Mouse (Mus musculus) heart, embryonic 15.5 days (tissue): Measurements from ENCODE around the gene Synpo2l. TPM values are rescaled to one million over a fixed set of nuclear protein-coding genes. Genes with fewer than 3 reads are reported as not detected.
A peak's percentile ranks its signal among the peaks of the same experiment; 100 is the strongest.

Experiments
- ATAC-seq: fragments of 200-750 bp; cut with Nextera tagmentation; replicated peaks from 2 replicates; pipeline ENCODE4 v1.8.0; 2017; ENCODE audit warnings: low read depth, moderate TSS enrichment; ENCODE audit not compliant: insufficient number of reproducible peaks, insufficient read depth, low FRiP score
- H3K27ac ChIP-seq: fragments of 300-500 bp; sonication (generic); 2 replicates; pipeline ENCODE4 v1.5.1; 2015; ENCODE audit warnings: mild to moderate bottlenecking, inconsistent platforms
- H3K27me3 ChIP-seq: fragments of 300-500 bp; sonication (generic); 2 replicates; pipeline ENCODE4 v1.6.1; 2015; ENCODE audit warnings: inconsistent platforms
- H3K36me3 ChIP-seq: fragments of 300-500 bp; sonication (generic); 2 replicates; pipeline ENCODE4 v1.6.1; 2015; ENCODE audit warnings: mild to moderate bottlenecking, inconsistent platforms
- H3K4me1 ChIP-seq: fragments of 300-500 bp; sonication (generic); replicated peaks from 2 replicates; pipeline ENCODE4 v1.6.1; 2015; ENCODE audit warnings: inconsistent platforms
- H3K4me2 ChIP-seq: fragments of 300-500 bp; sonication (generic); 2 replicates; pipeline ENCODE4 v1.6.1; 2015; ENCODE audit warnings: inconsistent platforms, mild to moderate bottlenecking, moderate library complexity
- H3K4me3 ChIP-seq: fragments of 300-500 bp; sonication (generic); 2 replicates; pipeline ENCODE4 v1.5.1; 2015; ENCODE audit warnings: mild to moderate bottlenecking, inconsistent platforms
- H3K9ac ChIP-seq: fragments of 300-500 bp; sonication (generic); 2 replicates; pipeline ENCODE4 v1.6.1; 2015; ENCODE audit warnings: mild to moderate bottlenecking, inconsistent platforms
- H3K9me3 ChIP-seq: fragments of 300-500 bp; sonication (generic); replicated peaks from 2 replicates; pipeline ENCODE4 v1.6.1; 2016; ENCODE audit warnings: inconsistent platforms
- WGBS: fragments of 180-500 bp; shearing (Covaris S2); methylation state at CpG from one replicate; pipeline ENCODE4 v1.1.7; 2015; ENCODE audit warnings: mixed read lengths; 5-methylcytosine and 5-hydroxymethylcytosine counted together
- polyA plus RNA-seq: library from polyadenylated mRNA; unstranded; fragments of >200 nt; fragmentation: Nextera tagmentation; extraction: Ambion mirVana; gene quantifications from 2 replicates; pipeline ENCODE4 v1.2.1, GENCODE M21; 2015

Gene Synpo2l
- polyA plus RNA-seq, 1 experiment from 2014 or later: 174 TPM

DNA sequence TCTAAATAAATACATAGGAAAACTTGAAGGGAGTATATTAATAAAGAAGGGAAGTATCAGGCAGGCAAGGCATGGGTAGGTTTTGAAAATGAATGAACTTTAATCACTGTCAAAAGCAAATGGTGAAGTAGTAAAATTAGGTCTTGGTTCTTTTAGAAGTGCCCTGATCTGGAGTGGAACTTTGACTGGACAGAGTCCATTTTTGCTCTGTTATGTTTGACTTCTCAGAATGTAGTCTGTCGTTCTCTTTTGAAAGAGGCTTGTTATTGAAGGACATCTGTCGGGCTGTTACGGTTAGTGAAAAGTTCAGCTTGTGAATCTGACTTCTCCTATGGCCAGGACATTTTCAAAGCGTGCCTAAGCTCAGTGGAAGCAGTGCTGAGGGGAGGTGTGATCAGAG lies 9.8 kb upstream of the Synpo2l start:
- no peak for ATAC-seq
- Histone ChIP-seq H3K9ac (no peak overlapping the region), H3K4me2 (no peak overlapping the region), H3K4me1 (peaks cover 20% of the 10 kb centered on the region), H3K27me3 (no peaks in the 10 kb centered on the region), H3K27ac (no peak overlapping the region), H3K9me3 (no peaks in the 10 kb centered on the region), H3K4me3 (no peak overlapping the region), H3K36me3 (peaks cover 69% of the 10 kb centered on the region)
- 91% methylated on average over 4 of the region's 4 CpGs for WGBS

DNA sequence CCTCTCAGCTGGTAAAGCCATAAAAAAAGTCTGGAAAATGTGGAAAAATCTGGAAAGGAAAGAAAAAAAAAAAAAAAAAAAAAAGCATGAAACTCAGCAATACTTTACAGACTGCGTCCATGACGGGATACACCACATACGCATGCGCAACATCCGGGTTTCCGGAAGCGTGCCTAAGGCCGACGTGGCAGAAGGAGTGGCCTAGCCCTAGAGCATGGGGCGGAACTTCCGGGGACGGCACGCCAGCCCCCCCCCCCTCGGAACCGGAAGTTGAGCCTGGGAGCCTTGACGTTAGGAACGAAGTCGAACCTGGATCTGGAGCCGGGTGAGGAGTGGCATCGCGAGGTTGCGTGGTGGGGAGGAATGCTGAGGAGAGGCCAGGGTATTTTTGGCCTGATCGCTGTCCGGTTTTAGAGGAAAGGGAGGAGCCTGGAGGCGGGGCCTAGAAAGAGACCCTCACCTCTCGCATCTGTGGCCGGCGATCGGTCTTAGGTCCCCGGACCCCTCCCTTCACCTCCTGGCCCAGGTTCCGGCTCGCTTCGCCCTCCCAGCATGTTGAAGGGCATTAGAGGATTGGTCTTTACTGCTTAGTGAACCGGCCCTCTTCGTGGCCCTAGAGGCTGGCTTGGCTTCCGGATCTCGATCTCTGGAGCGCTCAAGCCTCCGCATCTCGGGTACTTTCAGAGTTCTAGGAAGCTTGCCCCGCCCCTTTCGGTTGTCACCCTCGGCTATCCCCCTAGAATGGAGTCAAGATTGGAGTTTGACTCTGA lies 6.1 kb upstream of the Synpo2l start, which contains the start of gene Sec24c:
TSS of gene Sec24c (plus strand) at position 245 of the 770 bp plus-strand sequence.
- Histone ChIP-seq H3K9ac (peak within 1 kb of the TSS; percentile 70), H3K27ac (peak within 1 kb of the TSS; percentile 95), H3K4me2 (peak within 1 kb of the TSS; percentile 72), H3K27me3 (no peaks in the 10 kb centered on the region), H3K4me3 (peak within 1 kb of the TSS; percentile 72), H3K9me3 (no peaks in the 10 kb centered on the region), H3K4me1 (peaks cover 13% of the 10 kb centered on the region), H3K36me3 (peaks cover 36% of the 10 kb centered on the region)
- ATAC-seq: peak; percentile 97
- 1% methylated on average over 43 of the region's 43 CpGs for WGBS

DNA sequence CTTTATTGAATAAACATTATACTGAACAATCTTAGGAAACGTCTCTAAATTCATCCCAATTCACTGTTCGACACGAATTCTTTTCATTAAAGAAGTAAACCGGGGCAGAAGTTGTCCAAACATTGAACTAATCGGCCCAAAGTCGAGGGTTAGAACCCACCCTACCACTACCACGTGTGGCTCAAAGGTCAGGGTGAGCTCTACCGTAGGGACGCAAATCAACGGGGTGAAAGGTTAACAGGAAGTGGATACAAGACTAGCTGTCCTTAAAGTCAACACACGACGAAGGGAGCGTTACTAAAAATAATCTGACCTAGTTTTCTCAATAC lies 5.5 kb upstream of the Synpo2l start:
- 10% methylated on average over 13 of the region's 13 CpGs for WGBS
- Histone ChIP-seq H3K9ac (peak overlapping the region; percentile 51), H3K27ac (peak overlapping the region; percentile 95), H3K4me2 (peak overlapping the region; percentile 72), H3K9me3 (no peaks in the 10 kb centered on the region), H3K4me3 (peak overlapping the region; percentile 72), H3K27me3 (no peaks in the 10 kb centered on the region), H3K4me1 (peaks cover 18% of the 10 kb centered on the region), H3K36me3 (peaks cover 30% of the 10 kb centered on the region)
- peak; percentile 11; the same call in 1 of the 2 replicates for ATAC-seq

DNA sequence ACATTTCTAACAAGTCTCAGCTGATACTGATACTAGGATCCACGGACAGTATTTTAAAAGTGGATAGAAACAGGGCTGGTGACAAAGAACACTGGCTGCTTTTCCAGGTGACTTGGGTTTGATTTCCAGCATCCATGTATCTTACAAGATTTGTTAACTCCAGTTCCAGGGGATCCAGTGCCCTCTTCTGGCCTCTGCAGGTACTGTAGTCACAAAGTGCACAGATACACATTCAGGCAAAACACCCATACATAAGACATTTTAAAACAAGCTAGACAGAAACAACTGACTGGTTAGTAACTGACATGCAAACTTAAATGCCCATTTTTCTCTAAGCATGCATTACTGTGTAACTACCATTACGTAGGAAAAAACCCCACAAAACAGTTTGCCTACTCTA lies 4.8 kb upstream of the Synpo2l start:
- Histone ChIP-seq H3K4me3 (no peak overlapping the region), H3K36me3 (peaks cover 23% of the 10 kb centered on the region), H3K4me2 (no peak overlapping the region; the same call in 1 of the 2 replicates), H3K4me1 (peaks cover 22% of the 10 kb centered on the region), H3K27me3 (no peaks in the 10 kb centered on the region), H3K9me3 (no peaks in the 10 kb centered on the region), H3K9ac (no peak overlapping the region), H3K27ac (no peak overlapping the region)
- WGBS: 92% methylated on average over 2 of the region's 2 CpGs
- no peak for ATAC-seq

DNA sequence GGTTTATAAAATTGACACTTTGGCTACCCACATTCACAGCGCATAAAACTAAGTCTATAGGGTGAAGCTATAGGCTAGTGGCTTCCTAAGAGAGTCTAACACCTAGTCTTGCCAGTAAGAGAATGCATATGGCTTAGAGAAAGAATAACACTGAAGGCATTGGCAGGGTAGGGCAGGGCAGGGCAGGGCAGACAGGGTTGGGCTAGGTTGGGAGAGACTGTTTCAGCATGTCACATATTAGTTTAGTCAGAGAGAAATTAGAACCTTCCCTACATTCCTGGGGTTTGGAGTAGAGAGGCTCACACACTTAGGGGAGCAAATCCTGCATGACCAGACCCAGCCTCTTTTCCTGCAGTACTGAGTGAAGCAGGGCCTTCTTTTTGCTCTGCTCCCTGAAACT lies 685 bp downstream of the Synpo2l start:
- peak overlapping the region; percentile 50 for H3K4me3 ChIP-seq
- peak overlapping the region; percentile 92 for H3K27ac ChIP-seq
- peak overlapping the region; percentile 66 for H3K9ac ChIP-seq
- H3K36me3 ChIP-seq: no peaks in the 10 kb centered on the region
- H3K4me2 ChIP-seq: peak overlapping the region; percentile 60
- no peaks in the 10 kb centered on the region for H3K9me3 ChIP-seq
- WGBS: 64% methylated on average over 1 of the region's 1 CpGs
- no peak for ATAC-seq
- no peaks in the 10 kb centered on the region for H3K27me3 ChIP-seq
- H3K4me1 ChIP-seq: peaks cover 20% of the 10 kb centered on the region

DNA sequence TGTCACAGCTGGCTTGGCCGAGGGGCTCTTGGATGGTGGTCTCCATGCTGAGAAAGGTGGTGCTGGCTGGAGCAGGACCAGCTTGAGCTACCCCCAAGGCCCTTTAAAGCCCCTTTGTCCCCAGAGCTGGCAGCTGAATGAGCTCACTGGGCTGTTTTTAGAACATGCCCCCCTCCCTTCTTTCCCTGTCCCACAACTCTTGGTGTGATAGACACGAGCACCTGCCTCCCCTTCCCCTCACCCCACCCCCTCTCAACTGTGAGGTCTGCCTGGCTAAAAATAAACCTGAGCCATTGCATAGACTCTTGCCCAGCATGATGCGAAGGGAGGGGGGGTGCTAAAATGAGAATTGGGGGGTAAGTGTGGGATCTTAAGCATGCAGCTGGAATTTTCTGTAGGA lies 3.7 kb downstream of the Synpo2l start:
- peak overlapping the region; percentile 94 for H3K27ac ChIP-seq
- peaks cover 45% of the 10 kb centered on the region for H3K4me1 ChIP-seq
- peak overlapping the region; percentile 71 for H3K4me3 ChIP-seq
- peak overlapping the region; percentile 83 for H3K9ac ChIP-seq
- H3K36me3 ChIP-seq: no peaks in the 10 kb centered on the region
- H3K27me3 ChIP-seq: no peaks in the 10 kb centered on the region
- peak; percentile 71 for ATAC-seq
- no peaks in the 10 kb centered on the region for H3K9me3 ChIP-seq
- peak overlapping the region; percentile 96 for H3K4me2 ChIP-seq
- WGBS: 24% methylated on average over 3 of the region's 3 CpGs

DNA sequence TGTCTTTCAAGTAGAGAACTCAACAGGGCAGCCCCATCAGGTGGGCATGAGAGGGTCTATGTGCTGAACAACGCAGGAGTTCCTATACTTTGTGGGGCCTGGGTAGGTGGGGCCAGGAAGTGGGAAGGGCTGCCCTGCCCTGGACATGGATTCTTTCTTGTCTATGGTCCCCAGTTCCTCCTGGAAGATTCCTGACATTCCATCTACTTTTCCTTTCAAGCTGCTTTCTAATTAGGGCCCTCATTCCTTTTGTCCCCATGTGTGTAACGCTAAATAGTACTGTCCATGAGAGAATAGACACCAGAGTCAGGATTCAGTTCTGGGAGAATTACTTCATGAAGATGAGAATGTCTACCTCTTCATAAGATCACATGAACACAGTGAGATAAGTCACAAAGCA lies 4.6 kb downstream of the Synpo2l start:
- Histone ChIP-seq H3K9ac (peak overlapping the region; percentile 83), H3K9me3 (no peaks in the 10 kb centered on the region), H3K36me3 (no peaks in the 10 kb centered on the region), H3K4me3 (peak overlapping the region; percentile 71), H3K27ac (peak overlapping the region; percentile 94), H3K27me3 (no peaks in the 10 kb centered on the region), H3K4me1 (peaks cover 40% of the 10 kb centered on the region), H3K4me2 (peak overlapping the region; percentile 96)
- ATAC-seq: no peak; the same call in 1 of the 2 replicates
- WGBS: 27% methylated on average over 2 of the region's 2 CpGs

DNA sequence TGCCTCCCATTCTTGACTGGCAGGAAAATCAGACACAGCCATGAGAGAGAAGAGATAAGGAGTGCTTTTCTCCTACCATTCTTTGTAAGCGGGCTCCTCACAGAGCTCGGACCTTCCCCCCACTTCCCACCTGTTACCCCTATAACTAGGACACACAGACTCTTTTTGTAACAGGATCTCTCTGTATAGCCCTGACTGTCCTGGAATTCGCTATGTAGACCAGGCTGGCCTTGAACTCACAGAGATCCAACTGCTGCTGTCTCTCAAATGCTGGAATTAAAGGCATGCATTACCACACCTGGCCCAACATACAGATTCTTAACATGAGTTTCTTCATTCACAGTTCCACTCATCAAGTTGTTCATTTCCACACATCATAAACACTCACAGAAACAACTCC lies 5.4 kb downstream of the Synpo2l start:
- Histone ChIP-seq H3K4me1 (peaks cover 40% of the 10 kb centered on the region), H3K27ac (peak overlapping the region; percentile 94), H3K36me3 (no peaks in the 10 kb centered on the region), H3K9ac (peak overlapping the region; percentile 83), H3K4me2 (peak overlapping the region; percentile 96), H3K27me3 (no peaks in the 10 kb centered on the region), H3K9me3 (no peaks in the 10 kb centered on the region), H3K4me3 (peak overlapping the region; percentile 71)
- WGBS: 48% methylated on average over 3 of the region's 3 CpGs
- no peak for ATAC-seq

DNA sequence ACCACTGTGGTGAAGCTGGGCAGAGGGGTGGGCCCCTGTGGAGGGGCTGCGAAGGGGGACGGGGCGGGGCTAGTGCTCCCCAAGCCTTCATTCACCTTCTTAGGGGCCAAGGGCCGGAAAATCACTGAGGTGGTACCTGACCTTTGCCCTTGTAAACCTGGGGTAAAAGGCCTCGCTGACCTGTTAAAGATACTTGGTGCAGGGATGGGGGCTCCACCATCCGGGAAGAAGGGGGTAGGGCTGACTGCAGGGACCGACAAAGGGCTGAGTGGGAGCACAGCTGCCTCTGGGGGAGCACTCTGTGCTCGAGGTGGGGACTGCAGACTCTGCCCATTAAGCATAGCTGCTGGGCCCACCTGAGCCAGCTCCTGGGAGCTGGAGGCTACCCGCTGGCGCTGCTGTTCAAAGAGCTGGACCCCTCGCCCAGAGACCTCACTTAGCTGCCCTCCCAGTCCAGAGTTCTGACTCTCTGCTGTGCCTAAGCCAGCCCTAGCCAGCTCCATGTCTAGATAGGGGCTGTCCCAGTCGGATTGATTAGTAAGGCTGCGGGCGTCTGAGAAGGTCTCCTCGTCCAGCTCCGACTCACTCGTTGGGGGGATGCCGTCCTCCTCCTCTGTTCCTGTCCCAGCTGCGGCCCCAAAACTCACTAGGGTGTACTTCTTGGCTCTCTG lies 6.4 kb downstream of the Synpo2l start:
- Histone ChIP-seq H3K4me1 (peaks cover 42% of the 10 kb centered on the region), H3K27me3 (no peaks in the 10 kb centered on the region), H3K4me2 (peak overlapping the region; percentile 96), H3K9ac (peak overlapping the region; percentile 83), H3K36me3 (no peaks in the 10 kb centered on the region), H3K27ac (peak overlapping the region; percentile 94), H3K9me3 (no peaks in the 10 kb centered on the region), H3K4me3 (peak overlapping the region; percentile 71)
- ATAC-seq: no peak
- 7% methylated on average over 18 of the region's 19 CpGs for WGBS

DNA sequence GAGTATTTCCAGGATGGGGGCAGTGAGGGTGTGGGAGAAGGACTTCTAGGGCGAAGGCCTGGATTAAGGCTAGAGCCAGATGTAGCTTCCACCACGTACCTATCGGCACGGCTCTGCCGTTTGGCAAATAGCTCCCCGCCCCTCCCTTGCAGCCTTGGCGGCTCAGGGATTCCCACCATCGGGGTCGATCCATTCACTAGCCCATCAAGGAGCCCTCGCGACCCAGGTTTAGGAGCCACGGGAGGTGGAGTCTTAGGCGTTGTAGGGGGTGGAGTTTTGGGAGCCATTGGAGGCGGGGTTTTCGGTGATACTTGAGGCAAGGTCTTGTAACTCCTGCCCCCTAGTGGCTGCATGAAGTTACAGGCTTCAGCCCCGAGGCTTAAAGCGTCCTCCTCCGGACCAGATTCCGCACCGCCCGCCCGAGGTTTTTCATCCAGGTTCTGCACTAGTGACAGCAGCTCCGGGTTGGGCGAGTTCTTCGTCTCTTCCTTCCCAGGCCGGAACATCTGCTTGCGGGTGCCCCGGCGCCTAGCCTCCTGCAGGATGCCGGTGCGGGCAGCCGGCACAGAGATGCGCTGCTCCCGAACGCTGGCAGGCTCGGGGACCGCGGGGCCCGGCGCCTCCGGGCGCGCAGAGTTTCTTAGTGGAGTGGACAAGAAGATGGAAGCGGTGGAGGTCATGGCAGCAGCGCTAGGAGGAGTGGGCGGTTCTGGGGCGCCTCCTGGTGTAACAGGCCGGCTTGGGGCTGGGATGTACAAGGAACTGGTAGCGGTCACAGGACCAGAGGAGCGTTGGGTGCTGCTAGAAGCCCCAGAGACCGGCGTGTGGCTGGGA lies 7.1 kb downstream of the Synpo2l start:
- Histone ChIP-seq H3K4me3 (peak overlapping the region; percentile 71), H3K4me1 (peaks cover 41% of the 10 kb centered on the region), H3K4me2 (peak overlapping the region; percentile 96), H3K36me3 (no peaks in the 10 kb centered on the region), H3K9ac (peak overlapping the region; percentile 83), H3K9me3 (no peaks in the 10 kb centered on the region), H3K27ac (peak overlapping the region; percentile 94), H3K27me3 (no peaks in the 10 kb centered on the region)
- WGBS: 2% methylated on average over 52 of the region's 52 CpGs
- ATAC-seq: peak; percentile 50

DNA sequence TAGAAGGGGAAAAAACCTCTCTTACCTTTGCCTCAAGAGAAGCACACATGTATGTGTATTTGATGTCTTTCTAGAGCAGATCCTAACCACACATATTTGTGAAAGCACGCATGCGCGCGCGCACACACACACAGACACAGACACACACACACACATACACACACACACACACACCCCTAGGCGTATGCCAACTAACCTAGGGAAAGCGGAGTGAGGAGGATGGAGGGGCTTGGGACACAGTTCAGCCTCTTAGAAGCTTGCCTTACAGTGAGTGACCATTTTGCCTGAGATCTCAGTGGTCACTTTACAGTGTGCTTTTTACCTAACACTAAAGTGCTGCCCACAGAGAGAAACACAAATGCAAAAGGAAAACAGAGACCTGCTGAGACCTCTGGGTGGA lies 8.5 kb downstream of the Synpo2l start:
- Histone ChIP-seq H3K36me3 (no peaks in the 10 kb centered on the region), H3K9ac (peak overlapping the region; percentile 83; the same call in 1 of the 2 replicates), H3K4me3 (no peak overlapping the region), H3K27ac (peak overlapping the region; percentile 94), H3K4me2 (peak overlapping the region; percentile 96), H3K9me3 (no peaks in the 10 kb centered on the region), H3K27me3 (no peaks in the 10 kb centered on the region), H3K4me1 (peaks cover 44% of the 10 kb centered on the region)
- ATAC-seq: no peak
- WGBS: 94% methylated on average over 7 of the region's 7 CpGs
